Mouse (Mus musculus): ENCODE results near the gene Rgs7.

- TF ChIP-seq CTCF (conservative IDR thresholded peaks at IDR 0.05; ENCODE audit: insufficient read depth, insufficient read length, low read depth, low read length) (no peak), POLR2A (IDR thresholded peaks at IDR 0.05; ENCODE audit: low read depth, low read length) (no peak)
These were observed 422.5 kb downstream of the Rgs7 start for GRCm38 (mm10) chr1:175069758-175070290.
